Mouse (Mus musculus): ENCODE measurements around the gene Epb41. TPM values are rescaled to one million over a fixed set of nuclear protein-coding genes. Genes with fewer than 3 reads are reported as not detected.

Epb41 gene
- polyA plus RNA-seq (2014; fragmentation: Illumina TruSeq; extraction: RNeasy Lipid Tissue Mini Kit (QIAGEN cat#74804); ENCODE audit: low read depth, low replicate concordance) = 8.8 TPM

DNA sequence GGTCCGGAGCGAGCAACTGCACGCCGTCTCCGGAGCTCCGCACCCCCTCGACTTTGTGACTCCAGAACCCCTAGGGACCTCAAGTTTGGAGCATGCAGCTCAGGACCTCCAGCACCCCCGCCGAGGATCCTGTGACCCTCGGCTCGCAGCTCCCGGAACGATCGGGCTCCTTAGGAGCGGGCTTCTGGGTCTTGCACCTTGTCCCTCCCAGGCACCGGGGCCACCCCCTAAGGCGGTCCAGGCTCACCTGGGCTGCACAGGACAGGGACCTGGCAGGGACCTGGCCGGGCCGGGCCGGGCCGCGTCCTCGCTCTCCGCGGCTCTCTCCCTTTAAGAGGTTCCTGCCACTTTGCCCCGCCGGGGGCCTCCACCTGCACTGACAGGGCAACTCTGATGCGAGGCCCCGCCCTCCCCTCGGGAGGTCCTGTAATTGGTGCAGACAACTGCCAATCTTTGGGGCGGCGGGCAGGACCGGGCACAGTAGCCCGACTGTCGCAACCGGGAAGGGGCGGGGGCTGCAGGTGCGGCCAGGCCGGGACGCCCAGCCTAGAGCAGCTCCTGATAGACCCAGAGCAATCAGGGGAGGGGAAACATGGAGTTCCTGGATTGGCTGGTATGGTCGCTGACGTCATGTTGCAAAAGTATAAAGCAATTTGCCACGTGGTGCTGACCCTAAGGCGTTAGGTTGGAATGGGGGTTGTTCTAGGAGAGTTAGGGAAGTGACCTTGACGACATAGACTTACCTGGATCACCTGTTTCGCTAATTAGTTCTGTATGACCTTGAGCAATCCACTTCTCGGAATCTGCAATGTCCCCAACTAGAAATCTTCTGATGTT lies at the start of gene Epb41:
Gene Epb41, minus strand, starts transcription at position 389 of the 837 bp plus-strand sequence.

DNA sequence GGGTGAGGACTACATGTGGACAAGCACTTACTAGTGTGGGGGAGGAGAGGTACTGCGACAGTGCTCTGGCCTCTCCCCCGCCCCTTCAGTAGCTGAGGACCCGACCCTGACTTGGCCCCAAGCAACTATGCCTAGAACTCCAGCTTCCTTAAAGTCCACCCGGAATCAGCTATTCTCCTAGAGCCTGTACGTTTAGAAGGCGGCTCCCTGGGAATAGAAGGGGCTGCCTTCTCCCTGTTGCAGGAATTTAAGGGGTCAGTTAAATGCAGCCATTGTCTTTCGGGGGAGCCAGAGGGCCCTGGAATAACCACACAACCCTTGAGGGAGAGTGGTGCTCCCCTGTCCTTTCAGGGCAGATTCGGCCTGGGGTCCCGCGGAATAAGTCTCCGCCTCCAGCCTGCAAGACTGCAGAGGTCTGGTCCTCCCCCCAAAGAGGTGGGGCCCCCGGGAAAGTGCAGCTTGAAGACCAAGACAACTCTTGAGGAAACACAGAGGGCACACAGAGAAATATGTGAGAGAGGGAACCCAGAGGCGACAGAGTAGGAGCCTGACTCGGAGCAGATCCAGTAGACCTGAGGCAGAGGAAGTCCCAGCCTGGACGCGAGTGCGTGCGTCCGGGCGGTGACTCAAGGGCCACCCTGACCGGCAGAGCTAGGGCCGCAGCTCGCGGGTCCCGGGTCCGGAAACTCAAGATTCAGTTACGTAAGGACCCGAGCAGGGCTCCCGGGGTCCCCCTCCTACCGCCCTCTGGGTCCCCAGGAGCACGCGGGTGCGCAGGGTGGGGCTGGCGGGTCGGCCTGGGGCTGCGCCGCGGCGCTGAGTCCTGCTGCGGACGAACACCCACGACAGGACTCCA lies 816 bp downstream of the Epb41 start, which contains the start of gene Gm10300:
Gene Gm10300, plus strand, starts transcription at position 621 of the 856 bp plus-strand sequence.

DNA sequence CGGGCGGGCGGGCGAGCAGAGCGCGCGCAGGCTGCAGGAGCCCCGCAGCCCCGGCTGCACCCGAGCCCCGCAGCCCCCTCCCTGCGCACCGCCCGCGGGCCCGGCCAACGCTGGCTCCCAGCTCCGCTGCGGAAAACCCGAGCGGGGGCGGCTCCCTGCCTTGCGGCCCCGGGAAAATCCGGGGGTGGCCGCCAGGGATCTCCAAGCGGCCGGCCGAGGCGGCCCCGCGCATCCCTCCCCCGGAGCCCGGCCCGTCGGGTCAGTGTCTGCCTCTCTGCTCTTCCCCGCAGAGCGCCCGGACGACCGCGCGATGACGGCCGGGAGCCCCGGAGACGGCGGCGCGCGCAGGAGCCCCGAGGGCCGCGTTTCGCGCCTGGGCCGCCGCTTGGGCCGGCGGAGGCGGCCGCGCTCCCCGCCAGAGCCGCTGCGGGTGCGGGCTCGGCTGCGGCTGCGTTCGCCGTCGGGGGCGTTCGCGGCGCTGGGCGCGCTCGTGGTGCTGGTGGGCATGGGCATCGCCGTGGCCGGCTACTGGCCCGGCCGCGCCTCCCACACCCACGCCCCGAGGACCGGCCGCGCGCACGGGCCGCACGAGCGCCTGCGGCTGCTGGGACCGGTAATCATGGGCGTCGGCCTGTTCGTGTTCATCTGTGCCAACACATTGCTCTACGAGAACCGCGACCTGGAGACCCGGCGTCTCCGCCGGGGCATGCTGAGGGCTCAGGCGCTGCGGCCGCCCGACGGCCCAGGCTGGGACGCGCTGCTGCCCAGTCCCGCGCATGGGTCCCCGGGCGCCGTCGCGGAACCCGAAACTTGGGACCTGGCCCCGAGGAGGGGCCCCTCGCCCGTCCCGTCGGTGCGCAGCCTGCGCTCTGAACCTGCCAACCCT lies 153.4 kb downstream of the Epb41 start, which contains the start of gene Tmem200b:
Gene Tmem200b, plus strand, starts transcription at position 311 of the 886 bp plus-strand sequence.

Other genes with a start within 250 kb of the Epb41 start
- 1.8 TPM for gene Ptpru, start 237.0 kb downstream of the Epb41 start, polyA plus RNA-seq (2014; fragmentation: Illumina TruSeq; extraction: RNeasy Lipid Tissue Mini Kit (QIAGEN cat#74804); ENCODE audit: low read depth, low replicate concordance)
- 3.6 TPM for gene Mecr, start 231.9 kb downstream of the Epb41 start, polyA plus RNA-seq (2014; fragmentation: Illumina TruSeq; extraction: RNeasy Lipid Tissue Mini Kit (QIAGEN cat#74804); ENCODE audit: low read depth, low replicate concordance)
- 20.0 TPM for gene Srsf4, start 201.7 kb downstream of the Epb41 start, polyA plus RNA-seq (2014; fragmentation: Illumina TruSeq; extraction: RNeasy Lipid Tissue Mini Kit (QIAGEN cat#74804); ENCODE audit: low read depth, low replicate concordance)
- not detected for gene Tmem200b, start 153.6 kb downstream of the Epb41 start, polyA plus RNA-seq (2014; fragmentation: Illumina TruSeq; extraction: RNeasy Lipid Tissue Mini Kit (QIAGEN cat#74804); ENCODE audit: low read depth, low replicate concordance)
- not detected for gene Gm10300, start 624 bp downstream of the Epb41 start, polyA plus RNA-seq (2014; fragmentation: Illumina TruSeq; extraction: RNeasy Lipid Tissue Mini Kit (QIAGEN cat#74804); ENCODE audit: low read depth, low replicate concordance)
- gene Oprd1, start 69.2 kb upstream of the Epb41 start, polyA plus RNA-seq (2014; fragmentation: Illumina TruSeq; extraction: RNeasy Lipid Tissue Mini Kit (QIAGEN cat#74804); ENCODE audit: low read depth, low replicate concordance) = 0.04 TPM
- gene Ythdf2, start 137.0 kb upstream of the Epb41 start, polyA plus RNA-seq (2014; fragmentation: Illumina TruSeq; extraction: RNeasy Lipid Tissue Mini Kit (QIAGEN cat#74804); ENCODE audit: low read depth, low replicate concordance) = 31.5 TPM
- 4.5 TPM for gene Gmeb1, start 186.3 kb upstream of the Epb41 start, polyA plus RNA-seq (2014; fragmentation: Illumina TruSeq; extraction: RNeasy Lipid Tissue Mini Kit (QIAGEN cat#74804); ENCODE audit: low read depth, low replicate concordance)
- gene Taf12, start 199.1 kb upstream of the Epb41 start, polyA plus RNA-seq (2014; fragmentation: Illumina TruSeq; extraction: RNeasy Lipid Tissue Mini Kit (QIAGEN cat#74804); ENCODE audit: low read depth, low replicate concordance) = 40.5 TPM
- not detected for gene Rab42, start 228.1 kb upstream of the Epb41 start, polyA plus RNA-seq (2014; fragmentation: Illumina TruSeq; extraction: RNeasy Lipid Tissue Mini Kit (QIAGEN cat#74804); ENCODE audit: low read depth, low replicate concordance)

Data from testis, adult 10 weeks (tissue).